Mouse (Mus musculus): Measurements from ENCODE around the gene Map4k5.

GRCm38 (mm10) chr12:69877842-69878363 is 15.1 kb downstream of the Map4k5 start:
- no peak for TF ChIP-seq CTCF (conservative IDR thresholded peaks at IDR 0.05; ENCODE audit: low read length)
- no peak for TF ChIP-seq NANOG (IDR thresholded peaks at IDR 0.05; ENCODE audit: borderline replicate concordance, low read length)
- TF ChIP-seq POU5F1 (IDR thresholded peaks at IDR 0.05; ENCODE audit: borderline replicate concordance, low read length) = no peak
